Mouse (Mus musculus): ENCODE data around the gene Hes7. TPM values are rescaled to one million over a fixed set of nuclear protein-coding genes. Genes with fewer than 3 reads are reported as not detected.
A peak's percentile ranks its signal among the peaks of the same experiment; 100 is the strongest.

The Hes7 gene
- polyA plus RNA-seq, 1 experiment from 2014 or later, result 0.44 TPM

- Histone ChIP-seq H3K9ac (peak overlapping the region; percentile 78), H3K9me3 (no peaks in the 10 kb centered on the region), H3K36me3 (peaks cover 26% of the 10 kb centered on the region), H3K4me1 (peaks cover 54% of the 10 kb centered on the region), H3K4me3 (peak overlapping the region; percentile 67), H3K27me3 (no peaks in the 10 kb centered on the region), H3K4me2 (peak overlapping the region; percentile 98), H3K27ac (peak overlapping the region; percentile 94)
- 3% methylated on average over 29 of the region's 29 CpGs for WGBS
- peak; percentile 63 for ATAC-seq (ENCODE audit: insufficient number of reproducible peaks, insufficient read depth, low FRiP score, low TSS enrichment, low read depth)
These were observed 23.0 kb upstream of the Hes7 start for GRCm38 (mm10) chr11:69096987-69097900.

GRCm38 (mm10) chr11:69098039-69098761, 22.0 kb upstream of the Hes7 start:
- H3K4me1 ChIP-seq, result peaks cover 54% of the 10 kb centered on the region
- ATAC-seq (ENCODE audit: insufficient number of reproducible peaks, insufficient read depth, low FRiP score, low TSS enrichment, low read depth), result no peak

GRCm38 (mm10) chr11:69098762-69099091, 21.5 kb upstream of the Hes7 start:
- peaks cover 54% of the 10 kb centered on the region for H3K4me1 ChIP-seq
- no peak for ATAC-seq (ENCODE audit: insufficient number of reproducible peaks, insufficient read depth, low FRiP score, low TSS enrichment, low read depth)
- peaks cover 33% of the 10 kb centered on the region for H3K36me3 ChIP-seq
- H3K9me3 ChIP-seq, result no peaks in the 10 kb centered on the region
- peak overlapping the region; percentile 94 for H3K27ac ChIP-seq
- H3K27me3 ChIP-seq, result no peaks in the 10 kb centered on the region
- peak overlapping the region; percentile 78 for H3K9ac ChIP-seq
- H3K4me3 ChIP-seq, result peak overlapping the region; percentile 58
- H3K4me2 ChIP-seq, result peak overlapping the region; percentile 98
- under 1% methylated on average over 19 of the region's 19 CpGs for WGBS

More at GRCm38 (mm10) chr11:69098039-69098761, 22.0 kb upstream of the Hes7 start:
- Histone ChIP-seq H3K36me3 (peaks cover 28% of the 10 kb centered on the region), H3K4me2 (peak overlapping the region; percentile 98), H3K9me3 (no peaks in the 10 kb centered on the region), H3K27me3 (no peaks in the 10 kb centered on the region), H3K4me3 (peak overlapping the region; percentile 58), H3K9ac (peak overlapping the region; percentile 78), H3K27ac (peak overlapping the region; percentile 94)
- 25% methylated on average over 8 of the region's 8 CpGs for WGBS

- Histone ChIP-seq H3K9ac (peak overlapping the region; percentile 78), H3K27me3 (no peaks in the 10 kb centered on the region), H3K27ac (peak overlapping the region; percentile 94), H3K4me3 (peak overlapping the region; percentile 58), H3K36me3 (peaks cover 39% of the 10 kb centered on the region), H3K4me1 (peaks cover 48% of the 10 kb centered on the region), H3K9me3 (no peaks in the 10 kb centered on the region), H3K4me2 (peak overlapping the region; percentile 98)
- ATAC-seq (ENCODE audit: insufficient number of reproducible peaks, insufficient read depth, low FRiP score, low TSS enrichment, low read depth), result no peak
- under 1% methylated on average over 22 of the region's 22 CpGs for WGBS
These were observed 20.9 kb upstream of the Hes7 start for GRCm38 (mm10) chr11:69099177-69099914.

- Histone ChIP-seq H3K4me1 (peaks cover 47% of the 10 kb centered on the region), H3K4me3 (peak overlapping the region; percentile 58), H3K4me2 (peak overlapping the region; percentile 98), H3K36me3 (peaks cover 45% of the 10 kb centered on the region), H3K9me3 (no peaks in the 10 kb centered on the region), H3K27me3 (no peaks in the 10 kb centered on the region), H3K27ac (peak overlapping the region; percentile 94), H3K9ac (peak overlapping the region; percentile 78)
- WGBS, result under 1% methylated on average over 23 of the region's 23 CpGs
- ATAC-seq (ENCODE audit: insufficient number of reproducible peaks, insufficient read depth, low FRiP score, low TSS enrichment, low read depth), result no peak
These were observed 20.3 kb upstream of the Hes7 start for GRCm38 (mm10) chr11:69099915-69100345.

- Histone ChIP-seq H3K4me3 (peak overlapping the region; percentile 58), H3K4me1 (peaks cover 45% of the 10 kb centered on the region), H3K4me2 (peak overlapping the region; percentile 98), H3K9me3 (no peaks in the 10 kb centered on the region), H3K27ac (peak overlapping the region; percentile 94; the same call in 1 of the 2 replicates), H3K9ac (peak overlapping the region; percentile 78), H3K36me3 (peaks cover 54% of the 10 kb centered on the region), H3K27me3 (no peaks in the 10 kb centered on the region)
- 93% methylated on average over 20 of the region's 20 CpGs for WGBS
- no peak for ATAC-seq (ENCODE audit: insufficient number of reproducible peaks, insufficient read depth, low FRiP score, low TSS enrichment, low read depth)
These were observed 19.4 kb upstream of the Hes7 start for GRCm38 (mm10) chr11:69100639-69101360.

- Histone ChIP-seq H3K27ac (no peak overlapping the region), H3K9ac (no peak overlapping the region), H3K36me3 (peaks cover 64% of the 10 kb centered on the region), H3K9me3 (no peaks in the 10 kb centered on the region), H3K4me3 (no peak overlapping the region), H3K4me1 (peaks cover 37% of the 10 kb centered on the region), H3K27me3 (no peaks in the 10 kb centered on the region), H3K4me2 (no peak overlapping the region)
- no peak for ATAC-seq (ENCODE audit: insufficient number of reproducible peaks, insufficient read depth, low FRiP score, low TSS enrichment, low read depth)
- 89% methylated on average over 21 of the region's 21 CpGs for whole genome bisulfite sequencing
These were observed 18.4 kb upstream of the Hes7 start for GRCm38 (mm10) chr11:69101604-69102402.

DNA sequence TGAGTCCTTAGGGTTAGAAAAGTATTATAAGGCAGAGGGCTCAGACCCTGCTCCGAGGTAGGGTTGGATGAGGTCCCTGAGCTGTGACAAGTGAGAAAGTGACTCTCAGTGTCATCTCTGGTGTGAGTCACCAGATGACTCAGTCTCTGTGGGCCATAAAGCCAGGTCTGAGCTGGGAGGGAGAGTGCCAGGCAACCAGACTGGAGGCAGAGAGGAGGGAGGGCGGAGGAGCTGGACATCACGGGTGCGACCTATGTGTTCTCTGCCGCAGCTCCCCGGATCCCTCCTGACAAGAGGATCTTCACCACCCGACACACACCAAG, 17.8 kb upstream of the Hes7 start:
- Histone ChIP-seq H3K4me2 (no peak overlapping the region), H3K4me3 (no peak overlapping the region), H3K27me3 (no peaks in the 10 kb centered on the region), H3K9me3 (no peaks in the 10 kb centered on the region), H3K27ac (no peak overlapping the region), H3K36me3 (peaks cover 70% of the 10 kb centered on the region), H3K4me1 (peaks cover 32% of the 10 kb centered on the region), H3K9ac (no peak overlapping the region)
- 95% methylated on average over 7 of the region's 7 CpGs for WGBS
- no peak for ATAC-seq (ENCODE audit: insufficient number of reproducible peaks, insufficient read depth, low FRiP score, low TSS enrichment, low read depth)

DNA sequence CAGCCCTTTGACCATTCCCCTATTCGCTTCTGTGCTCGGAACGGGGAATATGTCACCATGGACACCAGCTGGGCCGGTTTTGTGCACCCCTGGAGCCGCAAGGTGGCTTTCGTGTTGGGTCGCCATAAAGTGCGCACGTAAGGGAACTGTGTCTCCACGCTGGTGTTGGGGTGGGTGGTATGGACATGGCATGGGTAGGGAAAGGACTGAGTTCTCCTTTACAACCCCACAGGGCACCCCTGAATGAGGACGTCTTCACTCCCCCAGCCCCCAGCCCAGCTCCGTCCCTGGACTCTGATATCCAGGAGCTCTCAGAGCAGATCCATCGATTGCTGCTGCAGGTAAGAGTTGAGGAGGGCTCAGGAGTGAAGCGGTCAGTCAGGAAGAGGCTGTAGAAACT, 17.1 kb upstream of the Hes7 start:
- Histone ChIP-seq H3K4me3 (no peak overlapping the region), H3K27ac (no peak overlapping the region), H3K9ac (no peak overlapping the region), H3K4me1 (peaks cover 24% of the 10 kb centered on the region), H3K9me3 (no peaks in the 10 kb centered on the region), H3K36me3 (peaks cover 77% of the 10 kb centered on the region), H3K27me3 (no peaks in the 10 kb centered on the region), H3K4me2 (no peak overlapping the region)
- no peak for ATAC-seq (ENCODE audit: insufficient number of reproducible peaks, insufficient read depth, low FRiP score, low TSS enrichment, low read depth)
- 93% methylated on average over 14 of the region's 14 CpGs for WGBS

DNA sequence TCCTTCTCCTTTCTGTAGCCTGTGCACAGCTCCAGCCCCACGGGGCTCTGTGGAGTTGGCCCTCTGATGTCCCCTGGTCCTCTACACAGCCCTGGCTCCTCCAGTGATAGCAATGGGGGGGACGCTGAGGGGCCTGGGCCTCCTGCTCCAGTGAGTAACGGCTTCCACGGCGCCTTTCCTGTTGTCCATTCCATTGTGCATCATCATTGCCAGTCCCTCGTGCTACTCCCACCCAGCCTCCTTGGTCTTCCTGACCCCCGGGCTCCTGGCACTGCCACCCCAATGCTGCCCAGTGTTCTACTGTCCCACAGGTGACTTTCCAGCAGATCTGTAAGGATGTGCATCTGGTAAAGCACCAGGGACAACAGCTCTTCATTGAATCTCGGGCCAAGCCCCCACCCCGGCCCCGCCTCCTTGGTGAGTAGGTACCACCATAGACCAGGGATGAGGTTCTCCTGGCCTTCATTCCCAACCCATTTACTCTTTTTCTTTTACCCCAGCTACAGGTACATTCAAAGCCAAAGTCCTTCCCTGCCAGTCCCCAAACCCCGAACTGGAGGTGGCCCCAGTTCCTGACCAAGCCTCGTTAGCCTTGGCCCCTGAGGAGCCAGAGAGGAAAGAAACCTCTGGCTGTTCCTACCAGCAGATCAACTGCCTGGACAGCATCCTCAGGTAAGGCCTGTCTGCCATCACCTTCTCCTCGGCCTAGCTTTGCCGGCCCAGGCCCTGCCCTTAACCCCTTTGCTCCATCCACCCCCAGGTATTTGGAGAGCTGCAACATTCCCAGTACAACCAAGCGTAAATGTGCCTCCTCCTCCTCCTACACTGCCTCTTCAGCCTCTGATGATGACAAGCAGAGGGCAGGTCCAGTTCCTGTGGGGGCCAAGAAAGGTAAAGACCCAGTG, 16.4 kb upstream of the Hes7 start:
- H3K9ac ChIP-seq, result no peak overlapping the region
- ATAC-seq (ENCODE audit: insufficient number of reproducible peaks, insufficient read depth, low FRiP score, low TSS enrichment, low read depth), result no peak

More for the DNA sequence above, 16.4 kb upstream of the Hes7 start:
- 90% methylated on average over 15 of the region's 15 CpGs for WGBS
- H3K4me1 ChIP-seq, result peaks cover 18% of the 10 kb centered on the region
- H3K27ac ChIP-seq, result no peak overlapping the region
- H3K27me3 ChIP-seq, result no peaks in the 10 kb centered on the region
- no peak overlapping the region for H3K4me2 ChIP-seq
- H3K9me3 ChIP-seq, result no peaks in the 10 kb centered on the region
- no peak overlapping the region for H3K4me3 ChIP-seq
- peaks cover 84% of the 10 kb centered on the region for H3K36me3 ChIP-seq

Measured in embryonic facial prominence, embryonic 13.5 days (tissue).